Mouse (Mus musculus): ENCODE results near the gene Syngr1.

Gene Syngr1

GRCm38 (mm10) chr15:80070095-80070644, 21.0 kb upstream of the Syngr1 start:
- no peak for DNase-seq (ENCODE audit: low spot score)

GRCm38 (mm10) chr15:80071951-80072437, 19.1 kb upstream of the Syngr1 start:
- no peak for DNase-seq (ENCODE audit: low spot score)

GRCm38 (mm10) chr15:80072579-80073255, 18.4 kb upstream of the Syngr1 start:
- no peak for DNase-seq (ENCODE audit: low spot score)

DNA sequence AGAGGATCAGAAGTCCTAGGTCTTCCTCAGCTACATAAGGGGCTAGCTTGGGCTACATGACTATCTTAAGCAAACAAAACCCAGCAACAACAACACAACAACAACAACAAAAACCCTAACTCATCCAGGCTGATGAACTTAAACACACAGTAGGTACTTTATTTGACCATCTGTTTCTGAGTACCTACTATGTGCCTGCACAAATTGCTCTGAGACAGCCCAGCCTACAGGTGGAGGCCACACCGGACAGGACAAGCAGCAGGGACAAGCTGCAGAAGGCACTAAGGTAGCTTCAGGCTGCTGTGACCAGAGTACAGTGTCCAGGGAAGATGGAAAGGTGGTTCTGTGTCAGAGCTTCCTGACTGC, 17.9 kb upstream of the Syngr1 start:
- no peak for DNase-seq (ENCODE audit: low spot score)

GRCm38 (mm10) chr15:80074663-80075373, 16.3 kb upstream of the Syngr1 start:
- no peak for DNase-seq (ENCODE audit: low spot score)

DNA sequence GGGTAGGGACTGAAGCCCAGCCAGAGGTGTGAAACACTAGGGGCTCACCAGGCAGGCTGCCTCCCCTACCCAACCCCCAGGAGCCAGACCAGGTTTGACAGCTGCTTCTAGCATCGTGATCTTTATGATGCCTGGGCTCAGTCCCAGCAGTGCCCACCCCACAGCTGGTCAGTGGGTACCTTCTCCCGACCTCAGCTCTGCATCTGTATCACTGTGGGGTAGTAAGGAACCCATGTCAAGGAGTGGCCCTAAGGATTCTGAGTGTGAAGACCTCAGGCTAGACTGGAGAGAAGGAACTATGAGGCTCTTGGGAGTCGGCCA, 15.8 kb upstream of the Syngr1 start:
- no peak for DNase-seq (ENCODE audit: low spot score)

GRCm38 (mm10) chr15:80075733-80076337, 15.3 kb upstream of the Syngr1 start:
- no peak for DNase-seq (ENCODE audit: low spot score)

DNA sequence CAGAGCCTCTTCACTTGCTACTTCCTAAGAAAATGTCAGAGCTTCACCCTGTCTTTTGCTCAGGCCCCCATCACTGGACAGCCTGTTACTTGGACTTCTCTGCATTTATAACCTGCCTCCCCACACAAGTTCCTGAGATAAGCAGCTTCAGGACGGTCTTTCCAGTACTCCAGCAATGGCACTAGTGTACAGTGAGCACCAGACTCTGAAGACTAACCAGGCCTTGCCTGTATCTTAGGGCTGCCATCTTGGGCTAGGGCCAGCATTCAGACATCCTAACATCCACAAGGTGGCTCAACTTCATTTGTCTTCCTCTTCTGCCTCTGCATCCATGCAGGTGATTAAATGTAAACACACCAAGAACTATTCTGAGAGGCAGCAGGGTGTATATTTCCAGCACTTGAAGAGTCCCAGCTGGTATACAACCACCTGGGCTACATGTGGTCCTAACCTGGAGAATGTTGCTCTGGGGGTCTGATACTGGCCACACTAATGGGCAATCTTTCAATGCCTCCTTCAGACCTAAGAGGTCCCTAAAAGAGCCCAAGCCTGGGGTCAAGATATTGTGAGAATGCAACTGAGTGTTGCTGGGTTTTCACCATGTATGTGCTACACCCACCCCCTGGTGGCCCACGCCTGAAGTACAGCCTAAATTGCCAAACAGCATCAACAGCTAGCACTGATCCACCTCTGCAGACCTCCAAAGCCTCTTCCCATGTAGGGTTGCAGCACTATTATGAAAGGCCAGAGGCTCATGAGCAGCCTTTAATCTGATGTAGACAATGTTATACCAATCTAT, 14.6 kb upstream of the Syngr1 start:
- DNase-seq (ENCODE audit: low spot score) = peak; percentile 76

GRCm38 (mm10) chr15:80078058-80078814, 12.9 kb upstream of the Syngr1 start:
- no peak for DNase-seq (ENCODE audit: low spot score)

DNA sequence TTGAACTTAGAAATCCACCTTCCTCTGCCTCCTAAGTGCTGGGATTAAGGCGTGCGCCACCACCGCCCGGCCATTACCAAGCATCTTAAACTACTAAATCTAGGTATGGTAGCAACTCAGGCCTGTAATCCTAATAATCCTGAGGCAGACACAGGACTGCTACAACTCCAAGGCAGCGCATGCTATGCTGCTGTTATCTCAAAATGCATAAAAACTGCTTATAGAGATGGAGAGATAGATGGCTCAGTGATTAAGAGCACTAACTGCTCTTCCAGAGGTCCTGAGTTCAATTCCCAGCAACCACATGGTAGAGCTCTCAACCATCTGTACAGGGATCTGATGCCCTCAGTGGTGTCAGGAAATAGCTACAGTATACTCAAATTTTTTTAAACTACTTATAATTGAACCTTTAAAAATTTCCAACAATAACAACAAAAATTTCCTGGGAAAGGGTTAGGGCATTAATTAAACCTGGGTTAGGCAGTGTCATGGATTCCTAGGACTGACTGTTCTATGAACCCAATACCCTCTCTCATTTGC, 11.9 kb upstream of the Syngr1 start:
- no peak for DNase-seq (ENCODE audit: low spot score)

- DNase-seq (ENCODE audit: low spot score) = no peak
Observed at GRCm38 (mm10) chr15:80079954-80080353, 11.2 kb upstream of the Syngr1 start.

- no peak for DNase-seq (ENCODE audit: low spot score)
Observed at GRCm38 (mm10) chr15:80080711-80081615, 10.2 kb upstream of the Syngr1 start.

GRCm38 (mm10) chr15:80081801-80082546, 9.2 kb upstream of the Syngr1 start:
- DNase-seq (ENCODE audit: low spot score) = no peak

- DNase-seq (ENCODE audit: low spot score) = no peak
Observed at GRCm38 (mm10) chr15:80082661-80083275, 8.4 kb upstream of the Syngr1 start.

DNA sequence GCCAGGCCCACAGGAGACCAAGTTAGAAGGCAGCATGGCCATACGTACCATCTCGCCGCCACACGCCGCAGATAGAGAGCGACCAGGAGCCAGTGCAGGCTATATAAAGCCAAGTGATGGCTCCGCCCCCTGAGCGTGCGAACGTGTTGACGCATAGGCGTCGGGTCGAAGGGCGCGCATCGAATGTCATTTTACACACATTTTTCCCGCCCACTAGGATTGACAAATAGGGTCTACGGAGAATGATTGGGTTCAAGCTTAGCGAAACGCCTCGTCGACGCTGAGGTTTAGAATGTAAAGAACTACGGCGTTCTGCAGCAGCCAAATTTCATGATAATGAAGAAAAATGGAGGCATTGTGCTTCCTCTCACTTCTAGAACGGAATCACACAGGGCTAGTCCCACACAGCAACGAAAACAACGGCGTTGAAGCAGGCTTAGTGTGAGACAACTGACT, 7.8 kb upstream of the Syngr1 start:
- peak; percentile 99 for DNase-seq (ENCODE audit: low spot score)

DNA sequence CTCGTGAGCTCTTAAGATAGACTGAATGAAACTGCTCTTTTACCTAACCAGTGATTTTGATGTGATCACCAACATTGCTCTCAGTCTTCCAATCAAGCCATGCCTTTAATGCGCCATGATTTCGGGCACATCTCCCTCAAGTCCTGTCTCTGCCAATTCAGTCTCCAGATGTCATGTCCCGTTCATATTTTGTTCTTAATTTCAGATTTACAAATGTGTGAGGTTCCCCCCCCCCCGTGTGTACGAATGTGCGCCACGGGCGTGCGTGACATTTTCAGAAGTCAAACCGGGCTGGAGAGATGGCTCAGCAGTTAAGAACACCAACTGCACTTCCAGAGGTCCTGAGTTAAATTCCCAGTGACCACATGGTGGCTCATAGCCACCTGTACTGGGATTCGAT, 7.4 kb upstream of the Syngr1 start:
- no peak for DNase-seq (ENCODE audit: low spot score)

DNA sequence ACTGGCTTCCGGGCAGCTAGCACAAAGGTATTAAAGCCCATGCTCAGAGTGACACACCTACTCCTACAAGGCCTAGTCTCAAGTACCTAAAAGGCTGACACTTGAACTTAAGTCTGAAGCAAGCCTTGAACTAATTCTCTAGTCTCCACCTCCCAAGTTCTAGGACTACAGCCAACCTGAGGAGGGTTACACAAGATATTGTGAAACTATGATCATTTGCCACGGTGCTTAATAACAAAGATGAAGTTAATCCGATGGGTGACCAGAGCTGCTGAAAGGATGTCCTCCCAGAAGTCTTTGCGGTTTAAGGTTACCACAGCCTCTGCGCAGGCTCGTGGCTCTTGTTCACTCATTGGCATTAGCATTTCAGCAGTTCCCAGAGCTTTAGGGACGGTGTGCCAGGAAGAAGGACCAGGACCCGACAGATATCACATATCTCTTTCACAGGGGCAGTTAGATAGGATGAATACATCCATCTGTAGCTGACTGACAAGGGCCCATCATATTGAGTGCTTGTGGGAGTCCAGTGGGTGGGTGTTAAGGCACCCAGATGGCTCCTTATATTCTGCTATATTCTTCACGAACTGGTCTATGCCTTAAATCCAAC, 3.6 kb upstream of the Syngr1 start:
- no peak for DNase-seq (ENCODE audit: low spot score)

GRCm38 (mm10) chr15:80088637-80089036, 2.5 kb upstream of the Syngr1 start:
- peak; percentile 95 for DNase-seq (ENCODE audit: low spot score)
